Mouse (Mus musculus): Measurements from ENCODE around the gene Adprhl1. TPM values are rescaled to one million over a fixed set of nuclear protein-coding genes. Genes with fewer than 3 reads are reported as not detected.

Gene Adprhl1
- total and polyA plus RNA-seq, 2 experiments, result 0.74 TPM; not detected in 1

GRCm38 (mm10) chr8:13178137-13178536, 75.8 kb downstream of the Adprhl1 start:
- TF ChIP-seq POLR2A (IDR thresholded peaks at IDR 0.05; ENCODE audit: extremely low read depth, insufficient read depth, low read length) (no peak), CTCF (IDR thresholded peaks at IDR 0.05; ENCODE audit: low read depth, low read length) (no peak)
- Histone ChIP-seq H3K36me3 (ENCODE audit: control insufficient read depth, insufficient read depth, low read length) (peaks cover 23% of the 10 kb centered on the region), H3K79me2 (ENCODE audit: control insufficient read depth, insufficient read depth, low read length) (no peaks in the 10 kb centered on the region), H3K4me1 (ENCODE audit: control insufficient read depth, insufficient read depth, low read length) (0 out of 2 replicates have a peak, but pooled peaks cover 2% of the 10 kb centered on the region), H3K27ac (replicated peaks; ENCODE audit: insufficient read depth, low read depth, low read length) (no peak overlapping the region), H3K9ac (ENCODE audit: low read depth, low read length) (no peak overlapping the region), H3K4me3 (ENCODE audit: insufficient read depth, low read depth, low read length) (no peak overlapping the region), H3K27me3 (ENCODE audit: control insufficient read depth, insufficient read depth, low read length) (no peaks in the 10 kb centered on the region)
- no peak for DNase-seq (ENCODE audit: extremely low read depth, low read depth, low spot score)
- WGBS, result 90% methylated on average over 5 of the region's 5 CpGs

- 78% methylated on average over 7 of the region's 7 CpGs for WGBS
- no peak for TF ChIP-seq POLR2A (IDR thresholded peaks at IDR 0.05; ENCODE audit: extremely low read depth, insufficient read depth, low read length)
- no peak for TF ChIP-seq CTCF (IDR thresholded peaks at IDR 0.05; ENCODE audit: low read depth, low read length)
Measured at GRCm38 (mm10) chr8:13177173-13177852, 76.6 kb downstream of the Adprhl1 start.

GRCm38 (mm10) chr8:13175650-13176049, 78.3 kb downstream of the Adprhl1 start:
- peaks cover 45% of the 10 kb centered on the region for H3K36me3 ChIP-seq (ENCODE audit: control insufficient read depth, insufficient read depth, low read length)
- no peak overlapping the region for H3K4me3 ChIP-seq (ENCODE audit: insufficient read depth, low read depth, low read length)
- TF ChIP-seq POLR2A (IDR thresholded peaks at IDR 0.05; ENCODE audit: extremely low read depth, insufficient read depth, low read length) (no peak), CTCF (IDR thresholded peaks at IDR 0.05; ENCODE audit: low read depth, low read length) (no peak)
- no peaks in the 10 kb centered on the region for H3K79me2 ChIP-seq (ENCODE audit: control insufficient read depth, insufficient read depth, low read length)
- DNase-seq (ENCODE audit: extremely low read depth, low read depth, low spot score), result no peak
- H3K4me1 ChIP-seq (ENCODE audit: control insufficient read depth, insufficient read depth, low read length), result no peaks in the 10 kb centered on the region
- no peak overlapping the region for H3K9ac ChIP-seq (ENCODE audit: low read depth, low read length)
- 100% methylated on average over 1 of the region's 1 CpGs for WGBS
- H3K27ac ChIP-seq (replicated peaks; ENCODE audit: insufficient read depth, low read depth, low read length), result no peak overlapping the region
- no peaks in the 10 kb centered on the region for H3K27me3 ChIP-seq (ENCODE audit: control insufficient read depth, insufficient read depth, low read length)

More at GRCm38 (mm10) chr8:13177173-13177852, 76.6 kb downstream of the Adprhl1 start:
- no peaks in the 10 kb centered on the region for H3K79me2 ChIP-seq (ENCODE audit: control insufficient read depth, insufficient read depth, low read length)
- no peaks in the 10 kb centered on the region for H3K27me3 ChIP-seq (ENCODE audit: control insufficient read depth, insufficient read depth, low read length)
- H3K36me3 ChIP-seq (ENCODE audit: control insufficient read depth, insufficient read depth, low read length), result peaks cover 31% of the 10 kb centered on the region
- 0 out of 2 replicates have a peak, but pooled peaks cover 2% of the 10 kb centered on the region for H3K4me1 ChIP-seq (ENCODE audit: control insufficient read depth, insufficient read depth, low read length)
- no peak for DNase-seq (ENCODE audit: extremely low read depth, low read depth, low spot score)
- H3K27ac ChIP-seq (replicated peaks; ENCODE audit: insufficient read depth, low read depth, low read length), result no peak overlapping the region
- no peak overlapping the region for H3K4me3 ChIP-seq (ENCODE audit: insufficient read depth, low read depth, low read length)
- no peak overlapping the region for H3K9ac ChIP-seq (ENCODE audit: low read depth, low read length)

- 56% methylated on average over 4 of the region's 4 CpGs for WGBS
- peaks cover 51% of the 10 kb centered on the region for H3K36me3 ChIP-seq (ENCODE audit: control insufficient read depth, insufficient read depth, low read length)
Measured at GRCm38 (mm10) chr8:13174811-13175210, 79.2 kb downstream of the Adprhl1 start.

GRCm38 (mm10) chr8:13174305-13174704, 79.7 kb downstream of the Adprhl1 start:
- no peaks in the 10 kb centered on the region for H3K79me2 ChIP-seq (ENCODE audit: control insufficient read depth, insufficient read depth, low read length)
- H3K4me1 ChIP-seq (ENCODE audit: control insufficient read depth, insufficient read depth, low read length), result no peaks in the 10 kb centered on the region
- no peak overlapping the region for H3K9ac ChIP-seq (ENCODE audit: low read depth, low read length)
- no peaks in the 10 kb centered on the region for H3K27me3 ChIP-seq (ENCODE audit: control insufficient read depth, insufficient read depth, low read length)
- H3K27ac ChIP-seq (replicated peaks; ENCODE audit: insufficient read depth, low read depth, low read length), result no peak overlapping the region
- TF ChIP-seq CTCF (IDR thresholded peaks at IDR 0.05; ENCODE audit: low read depth, low read length) (no peak), POLR2A (IDR thresholded peaks at IDR 0.05; ENCODE audit: extremely low read depth, insufficient read depth, low read length) (no peak)
- no peak overlapping the region for H3K4me3 ChIP-seq (ENCODE audit: insufficient read depth, low read depth, low read length)
- DNase-seq (ENCODE audit: extremely low read depth, low read depth, low spot score), result no peak
- H3K36me3 ChIP-seq (ENCODE audit: control insufficient read depth, insufficient read depth, low read length), result peaks cover 55% of the 10 kb centered on the region
- 61% methylated on average over 4 of the region's 4 CpGs for WGBS

More at GRCm38 (mm10) chr8:13174811-13175210, 79.2 kb downstream of the Adprhl1 start:
- DNase-seq (ENCODE audit: extremely low read depth, low read depth, low spot score), result no peak
- H3K27ac ChIP-seq (replicated peaks; ENCODE audit: insufficient read depth, low read depth, low read length), result no peak overlapping the region
- no peaks in the 10 kb centered on the region for H3K79me2 ChIP-seq (ENCODE audit: control insufficient read depth, insufficient read depth, low read length)
- no peak overlapping the region for H3K9ac ChIP-seq (ENCODE audit: low read depth, low read length)
- TF ChIP-seq CTCF (IDR thresholded peaks at IDR 0.05; ENCODE audit: low read depth, low read length) (no peak), POLR2A (IDR thresholded peaks at IDR 0.05; ENCODE audit: extremely low read depth, insufficient read depth, low read length) (no peak)
- no peak overlapping the region for H3K4me3 ChIP-seq (ENCODE audit: insufficient read depth, low read depth, low read length)
- no peaks in the 10 kb centered on the region for H3K27me3 ChIP-seq (ENCODE audit: control insufficient read depth, insufficient read depth, low read length)
- H3K4me1 ChIP-seq (ENCODE audit: control insufficient read depth, insufficient read depth, low read length), result no peaks in the 10 kb centered on the region

Other genes starting within 250 kb of the Adprhl1 start
- gene F7, start 228.1 kb downstream of the Adprhl1 start, total RNA-seq (2014; rRNA removed), result 95.0 and 117 TPM in 2 replicates
- gene F7, start 228.1 kb downstream of the Adprhl1 start, polyA plus RNA-seq (2012; rRNA removed), result 173 and 185 TPM in 2 replicates
- 374 and 399 TPM in 2 replicates for gene F10, start 216.9 kb downstream of the Adprhl1 start, total RNA-seq (2014; rRNA removed)
- 267 and 371 TPM in 2 replicates for gene F10, start 216.9 kb downstream of the Adprhl1 start, polyA plus RNA-seq (2012; rRNA removed)
- 240 and 252 TPM in 2 replicates for gene Proz, start 193.2 kb downstream of the Adprhl1 start, total RNA-seq (2014; rRNA removed)
- 374 and 460 TPM in 2 replicates for gene Proz, start 193.2 kb downstream of the Adprhl1 start, polyA plus RNA-seq (2012; rRNA removed)
- 7.0 and 11.2 TPM in 2 replicates for gene Pcid2, start 148.7 kb downstream of the Adprhl1 start, total RNA-seq (2014; rRNA removed)
- 11.6 and 12.2 TPM in 2 replicates for gene Pcid2, start 148.7 kb downstream of the Adprhl1 start, polyA plus RNA-seq (2012; rRNA removed)
- gene Cul4a, start 148.5 kb downstream of the Adprhl1 start, total RNA-seq (2014; rRNA removed), result 85.4 and 95.0 TPM in 2 replicates
- gene Cul4a, start 148.5 kb downstream of the Adprhl1 start, polyA plus RNA-seq (2012; rRNA removed), result 42.4 and 46.0 TPM in 2 replicates
- 381 and 420 TPM in 2 replicates for gene Lamp1, start 95.0 kb downstream of the Adprhl1 start, total RNA-seq (2014; rRNA removed)
- 563 and 625 TPM in 2 replicates for gene Lamp1, start 95.0 kb downstream of the Adprhl1 start, polyA plus RNA-seq (2012; rRNA removed)
- gene Grtp1, start 53.5 kb downstream of the Adprhl1 start, total RNA-seq (2014; rRNA removed), result 25.3 and 25.5 TPM in 2 replicates
- gene Grtp1, start 53.5 kb downstream of the Adprhl1 start, polyA plus RNA-seq (2012; rRNA removed), result 28.3 and 30.3 TPM in 2 replicates
- 10.6 and 10.7 TPM in 2 replicates for gene Dcun1d2, start 34.0 kb upstream of the Adprhl1 start, total RNA-seq (2014; rRNA removed)
- 11.0 and 13.1 TPM in 2 replicates for gene Dcun1d2, start 34.0 kb upstream of the Adprhl1 start, polyA plus RNA-seq (2012; rRNA removed)
- gene Tmco3, start 34.0 kb upstream of the Adprhl1 start, total RNA-seq (2014; rRNA removed), result 5.1 and 5.5 TPM in 2 replicates
- 7.0 and 9.0 TPM in 2 replicates for gene Tmco3, start 34.0 kb upstream of the Adprhl1 start, polyA plus RNA-seq (2012; rRNA removed)
- gene Tfdp1, start 84.6 kb upstream of the Adprhl1 start, total RNA-seq (2014; rRNA removed), result 12.8 and 13.2 TPM in 2 replicates
- gene Tfdp1, start 84.6 kb upstream of the Adprhl1 start, polyA plus RNA-seq (2012; rRNA removed), result 12.9 TPM in 2 replicates
- gene Atp4b, start 142.7 kb upstream of the Adprhl1 start, total RNA-seq (2014; rRNA removed), result not detected in 2 replicates
- gene Atp4b, start 142.7 kb upstream of the Adprhl1 start, polyA plus RNA-seq (2012; rRNA removed), result not detected in 2 replicates
- gene Grk1, start 150.9 kb upstream of the Adprhl1 start, total RNA-seq (2014; rRNA removed), result not detected in 2 replicates
- not detected in 2 replicates for gene Grk1, start 150.9 kb upstream of the Adprhl1 start, polyA plus RNA-seq (2012; rRNA removed)
- gene Tmem255b, start 181.0 kb upstream of the Adprhl1 start, total RNA-seq (2014; rRNA removed), result not detected in 2 replicates
- gene Tmem255b, start 181.0 kb upstream of the Adprhl1 start, polyA plus RNA-seq (2012; rRNA removed), result 0.19 and 0.35 TPM in 2 replicates
- gene Gas6, start 240.3 kb upstream of the Adprhl1 start, total RNA-seq (2014; rRNA removed), result 23.9 and 25.5 TPM in 2 replicates
- gene Gas6, start 240.3 kb upstream of the Adprhl1 start, polyA plus RNA-seq (2012; rRNA removed), result 36.6 and 50.5 TPM in 2 replicates